Mouse (Mus musculus): Measurements from ENCODE around the gene Pyroxd1. TPM values are rescaled to one million over a fixed set of nuclear protein-coding genes. Genes with fewer than 3 reads are reported as not detected.

Gene Pyroxd1
- polyA plus RNA-seq, 1 experiment from 2014 or later, result 21.7 TPM

DNA sequence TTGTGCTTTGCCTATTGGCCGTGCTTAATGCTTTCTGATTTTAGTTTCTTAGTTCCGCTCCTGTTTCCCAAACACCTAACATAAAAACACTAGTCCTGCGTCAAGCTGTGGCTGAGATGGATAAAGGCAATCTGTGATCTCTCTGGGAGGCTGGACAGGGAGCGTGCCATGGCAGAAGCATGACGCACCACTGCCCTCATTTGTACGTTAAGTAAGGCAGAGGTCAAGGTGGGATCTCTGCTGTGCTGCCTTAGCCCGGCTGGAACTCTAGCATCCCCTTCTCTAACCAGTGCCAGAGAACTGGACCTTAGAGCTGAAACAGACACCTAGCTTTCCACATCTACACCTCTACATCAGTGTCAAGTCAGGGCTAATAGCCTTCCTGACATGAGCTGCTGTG lies 36.2 kb downstream of the Pyroxd1 start:
- peaks cover 8% of the 10 kb centered on the region for H3K4me1 ChIP-seq (replicated peaks)
- H3K4me3 ChIP-seq, result no peak overlapping the region
- 92% methylated on average over 7 of the region's 7 CpGs for WGBS
- DNase-seq (ENCODE audit: low spot score), result no peak
- peaks cover 5% of the 10 kb centered on the region for H3K36me3 ChIP-seq
- no peak overlapping the region for H3K27ac ChIP-seq
- no peaks in the 10 kb centered on the region for H3K27me3 ChIP-seq (ENCODE audit: insufficient read depth, poor library complexity, severe bottlenecking)
- no peaks in the 10 kb centered on the region for H3K9me3 ChIP-seq

DNA sequence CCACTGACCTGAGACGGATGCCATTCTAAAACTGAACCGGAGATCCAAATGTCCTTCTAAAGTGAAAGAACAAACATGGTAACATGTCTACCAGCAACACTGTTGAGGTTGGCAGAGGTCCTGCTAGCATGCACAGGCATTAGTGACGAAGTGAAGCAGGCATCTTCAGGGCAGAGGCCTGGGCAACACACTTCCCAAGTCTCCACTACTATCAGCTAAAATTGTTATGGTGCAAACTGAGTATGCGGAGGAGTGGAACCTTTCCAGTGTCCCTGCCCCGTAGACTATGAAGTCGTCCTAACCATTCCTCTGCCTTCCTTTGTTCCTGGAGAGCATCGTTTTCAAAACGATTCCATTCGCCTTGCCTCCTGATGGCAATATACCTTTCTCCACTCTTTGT lies 39.1 kb downstream of the Pyroxd1 start:
- Histone ChIP-seq H3K4me1 (replicated peaks) (peaks cover 23% of the 10 kb centered on the region), H3K4me3 (no peak overlapping the region), H3K9me3 (no peaks in the 10 kb centered on the region), H3K27me3 (ENCODE audit: insufficient read depth, poor library complexity, severe bottlenecking) (no peaks in the 10 kb centered on the region), H3K27ac (no peak overlapping the region), H3K36me3 (no peaks in the 10 kb centered on the region)
- 90% methylated on average over 9 of the region's 9 CpGs for WGBS
- DNase-seq (ENCODE audit: low spot score), result no peak

DNA sequence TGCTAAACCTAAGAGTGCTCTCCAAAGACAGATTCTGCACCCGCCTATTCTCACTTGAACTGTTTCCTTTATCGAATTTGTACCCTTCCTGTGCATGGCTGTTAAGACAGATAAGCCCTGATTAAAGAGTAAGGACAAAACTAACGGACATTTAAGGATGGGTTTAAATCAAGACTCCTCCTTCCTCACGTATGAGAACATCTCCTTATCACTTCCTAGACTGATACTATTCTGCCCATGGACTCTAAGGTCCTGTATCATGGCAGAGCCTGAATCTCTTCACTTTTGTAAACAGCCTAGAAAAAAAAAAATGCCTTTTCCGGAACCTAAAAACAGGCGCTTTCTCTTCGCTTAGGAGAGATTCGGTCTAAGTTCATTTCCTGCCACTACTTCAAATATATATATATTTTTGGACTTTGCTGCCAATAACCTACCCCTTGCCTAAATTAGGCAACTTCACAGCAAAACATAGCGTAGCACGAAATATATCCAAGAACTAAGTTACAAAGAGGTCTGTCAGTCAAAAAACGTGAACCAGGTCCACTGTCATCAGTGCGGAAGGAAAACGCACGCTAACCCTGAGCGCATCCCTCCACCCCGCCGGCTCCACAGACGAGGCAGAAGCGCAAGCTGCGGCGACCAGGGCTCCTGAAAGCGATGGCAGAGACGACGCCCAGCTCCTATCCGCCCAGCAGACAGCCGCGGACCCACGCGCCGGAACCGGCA lies 41.0 kb downstream of the Pyroxd1 start:
- Histone ChIP-seq H3K27ac (peak overlapping the region; percentile 91), H3K4me1 (replicated peaks) (peaks cover 23% of the 10 kb centered on the region), H3K9me3 (no peaks in the 10 kb centered on the region), H3K36me3 (0 out of 2 replicates have a peak, but pooled peaks cover 4% of the 10 kb centered on the region), H3K4me3 (peak overlapping the region; percentile 99), H3K27me3 (ENCODE audit: insufficient read depth, poor library complexity, severe bottlenecking) (no peaks in the 10 kb centered on the region)
- DNase-seq (ENCODE audit: low spot score), result no peak
- 6% methylated on average over 31 of the region's 31 CpGs for WGBS

DNA sequence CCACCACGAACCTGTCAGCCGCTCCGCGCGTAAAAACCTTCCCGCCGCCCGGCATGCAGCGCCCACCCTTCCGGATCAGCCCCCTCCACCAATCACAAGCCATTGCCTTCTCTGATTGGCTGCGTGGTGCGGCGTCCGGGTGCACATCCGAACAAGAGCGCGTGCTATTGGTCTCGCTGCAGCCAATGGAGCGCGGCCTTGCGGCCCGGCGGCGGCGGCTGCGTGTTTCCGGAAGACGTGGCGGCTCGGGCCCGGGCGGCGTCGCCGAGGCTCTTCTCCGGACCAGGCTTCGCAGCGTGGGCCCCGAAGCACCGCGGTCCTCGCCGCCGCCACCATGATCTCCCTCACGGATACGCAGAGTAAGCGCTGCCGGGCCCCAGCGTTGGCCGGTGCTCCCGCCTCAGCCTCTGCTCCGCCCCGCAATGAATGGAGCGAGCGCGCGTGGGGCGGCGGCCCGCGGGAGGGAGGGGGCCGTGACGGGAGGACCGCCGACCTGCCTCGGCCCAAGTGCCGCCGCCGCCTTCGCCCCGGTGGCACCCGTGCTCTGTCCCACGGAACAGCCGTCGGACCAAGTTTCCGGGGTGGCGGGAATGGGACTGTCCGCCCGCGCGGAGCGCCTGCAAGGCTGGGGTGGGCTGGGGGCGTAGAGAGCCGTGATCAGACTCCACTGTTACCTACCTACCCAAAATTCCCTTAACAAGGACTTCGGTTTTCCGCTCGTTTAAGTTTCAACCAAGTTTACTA lies 41.7 kb downstream of the Pyroxd1 start, which contains the start of the genes Recql and Golt1b:
Recql (minus strand) TSS at position 77 of the 744 bp plus-strand sequence.
Golt1b (plus strand) TSS at position 211 of the 744 bp plus-strand sequence.
- WGBS, result under 1% methylated on average over 87 of the region's 87 CpGs
- Histone ChIP-seq H3K27ac (peak within 1 kb of the TSS; percentile 91), H3K27me3 (ENCODE audit: insufficient read depth, poor library complexity, severe bottlenecking) (no peaks in the 10 kb centered on the region), H3K9me3 (no peaks in the 10 kb centered on the region), H3K4me1 (replicated peaks) (peaks cover 23% of the 10 kb centered on the region), H3K4me3 (peak within 1 kb of the TSS; percentile 99), H3K36me3 (peaks cover 4% of the 10 kb centered on the region; the same call in 1 of the 2 replicates)
- peak; percentile 98 for DNase-seq (ENCODE audit: low spot score)

DNA sequence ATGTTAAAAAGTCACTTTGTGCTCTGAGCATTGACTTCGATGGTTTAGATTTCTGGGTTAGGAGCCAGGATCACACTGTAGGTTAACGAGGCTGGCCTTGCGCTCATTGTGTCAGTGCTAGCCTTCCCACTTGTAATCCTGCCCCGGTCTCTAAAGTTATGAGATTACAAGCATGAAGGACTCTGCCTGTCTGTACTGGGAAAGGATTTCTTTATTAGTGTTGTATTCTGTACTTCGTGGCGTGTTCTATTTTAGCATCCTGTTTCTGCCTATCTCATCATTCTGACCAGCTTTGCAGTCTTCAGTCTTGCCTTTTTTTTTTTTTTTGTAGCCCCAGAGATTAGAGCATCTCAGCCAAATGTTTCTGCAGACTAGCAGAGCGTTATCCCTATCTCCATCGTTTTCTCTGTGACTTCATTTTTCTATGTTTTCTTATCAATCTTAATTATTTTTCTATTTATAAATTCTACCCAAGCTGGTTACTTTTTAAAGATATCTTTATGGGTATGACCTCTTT lies 42.4 kb downstream of the Pyroxd1 start:
- Histone ChIP-seq H3K4me3 (peak overlapping the region; percentile 99), H3K9me3 (no peaks in the 10 kb centered on the region), H3K4me1 (replicated peaks) (peaks cover 23% of the 10 kb centered on the region), H3K36me3 (peaks cover 5% of the 10 kb centered on the region), H3K27me3 (ENCODE audit: insufficient read depth, poor library complexity, severe bottlenecking) (no peaks in the 10 kb centered on the region), H3K27ac (peak overlapping the region; percentile 91)
- DNase-seq (ENCODE audit: low spot score), result no peak
- 25% methylated on average over 8 of the region's 8 CpGs for WGBS

DNA sequence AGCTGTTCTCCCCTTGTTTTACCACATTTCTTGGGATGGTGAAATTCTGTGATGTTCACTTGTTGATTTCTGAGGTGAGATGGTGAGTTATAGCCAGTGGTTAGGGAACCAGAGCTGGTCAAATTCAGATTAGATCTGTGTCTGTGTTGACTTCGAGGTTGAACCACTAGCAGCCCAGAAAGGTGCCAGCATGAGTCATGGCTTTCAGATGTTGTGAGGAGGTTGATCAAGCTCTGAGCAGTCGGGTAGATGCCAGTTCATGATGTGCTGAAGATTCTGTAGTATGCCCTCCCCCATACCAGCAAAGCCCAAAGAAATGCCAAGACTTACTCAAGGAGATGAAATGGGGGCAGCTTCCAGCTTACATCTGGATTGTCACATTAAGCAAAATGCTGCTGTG lies 43.6 kb downstream of the Pyroxd1 start:
- H3K27me3 ChIP-seq (ENCODE audit: insufficient read depth, poor library complexity, severe bottlenecking), result no peaks in the 10 kb centered on the region
- H3K27ac ChIP-seq, result no peak overlapping the region
- peaks cover 18% of the 10 kb centered on the region for H3K36me3 ChIP-seq
- WGBS, result 86% methylated on average over 2 of the region's 2 CpGs
- H3K9me3 ChIP-seq, result no peaks in the 10 kb centered on the region
- no peak for DNase-seq (ENCODE audit: low spot score)
- H3K4me1 ChIP-seq (replicated peaks), result peaks cover 23% of the 10 kb centered on the region
- H3K4me3 ChIP-seq, result no peak overlapping the region

DNA sequence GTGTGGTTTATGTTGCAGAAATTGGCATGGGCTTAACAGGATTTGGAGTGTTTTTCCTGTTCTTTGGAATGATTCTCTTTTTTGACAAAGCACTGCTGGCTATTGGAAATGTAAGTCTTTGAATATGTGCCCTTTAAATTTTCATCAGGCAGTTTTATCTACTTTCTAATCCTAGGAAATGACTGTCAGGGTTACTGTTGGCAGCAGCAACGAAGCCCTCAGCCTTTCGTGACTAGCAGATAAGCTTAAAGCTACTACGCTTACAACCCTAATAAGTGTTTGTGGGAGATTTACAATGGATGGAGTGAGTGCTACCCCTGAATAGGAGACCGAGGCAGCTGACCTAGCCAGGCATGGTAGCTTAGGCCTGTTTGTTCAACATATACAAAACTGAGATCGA lies 46.9 kb downstream of the Pyroxd1 start:
- Histone ChIP-seq H3K4me3 (no peak overlapping the region), H3K4me1 (replicated peaks) (peaks cover 16% of the 10 kb centered on the region), H3K27me3 (ENCODE audit: insufficient read depth, poor library complexity, severe bottlenecking) (no peaks in the 10 kb centered on the region), H3K27ac (no peak overlapping the region), H3K36me3 (peaks cover 44% of the 10 kb centered on the region), H3K9me3 (no peaks in the 10 kb centered on the region)
- no peak for DNase-seq (ENCODE audit: low spot score)
- WGBS, result 94% methylated on average over 5 of the region's 5 CpGs

DNA sequence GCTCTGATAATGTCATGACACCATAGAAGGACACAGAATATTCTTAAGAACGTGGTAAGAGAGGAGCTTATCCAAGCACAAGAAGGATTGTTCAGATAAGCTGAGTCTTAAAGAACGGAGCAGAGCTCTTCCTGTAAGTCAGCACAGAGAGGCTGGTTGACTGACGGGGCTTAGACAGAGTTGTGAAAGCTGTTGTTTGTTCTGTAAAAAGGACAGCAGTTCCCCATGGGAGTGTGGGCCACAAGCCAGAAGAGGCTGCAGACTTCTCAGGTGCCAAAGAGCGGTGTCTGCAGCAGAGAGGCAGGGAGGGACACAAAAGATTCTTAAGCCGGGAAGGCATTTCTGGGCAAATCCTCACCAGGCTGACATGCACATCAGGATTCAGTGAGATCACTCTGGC lies 49.2 kb downstream of the Pyroxd1 start:
- Histone ChIP-seq H3K9me3 (no peaks in the 10 kb centered on the region), H3K4me1 (replicated peaks) (no peaks in the 10 kb centered on the region), H3K36me3 (peaks cover 44% of the 10 kb centered on the region), H3K27ac (no peak overlapping the region), H3K27me3 (ENCODE audit: insufficient read depth, poor library complexity, severe bottlenecking) (no peaks in the 10 kb centered on the region), H3K4me3 (no peak overlapping the region)
- DNase-seq (ENCODE audit: low spot score), result no peak
- 96% methylated on average over 5 of the region's 5 CpGs for WGBS

DNA sequence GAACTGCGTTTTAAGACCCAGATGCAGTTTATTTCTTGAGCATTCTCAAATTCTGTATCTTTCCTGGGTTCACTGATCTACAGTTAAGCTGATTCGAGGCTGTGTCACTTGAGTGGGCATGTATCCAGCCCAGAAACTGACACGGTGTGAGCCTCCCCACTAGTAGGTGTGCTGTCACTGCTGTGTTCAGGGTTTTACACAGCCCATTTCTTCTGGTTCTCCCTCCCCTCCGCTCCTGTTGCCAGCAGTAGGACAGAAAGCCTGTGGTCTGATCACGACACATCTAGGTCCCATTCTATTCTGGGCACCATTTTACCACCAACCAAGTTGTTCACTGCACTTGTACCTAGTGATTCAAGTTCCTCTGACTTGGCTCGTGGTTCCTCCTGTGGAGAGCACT lies 50.3 kb downstream of the Pyroxd1 start:
- Histone ChIP-seq H3K27ac (no peak overlapping the region), H3K4me3 (no peak overlapping the region), H3K9me3 (no peaks in the 10 kb centered on the region), H3K27me3 (ENCODE audit: insufficient read depth, poor library complexity, severe bottlenecking) (no peaks in the 10 kb centered on the region), H3K36me3 (peaks cover 50% of the 10 kb centered on the region), H3K4me1 (replicated peaks) (no peaks in the 10 kb centered on the region)
- no peak for DNase-seq (ENCODE audit: low spot score)
- 96% methylated on average over 6 of the region's 6 CpGs for WGBS

DNA sequence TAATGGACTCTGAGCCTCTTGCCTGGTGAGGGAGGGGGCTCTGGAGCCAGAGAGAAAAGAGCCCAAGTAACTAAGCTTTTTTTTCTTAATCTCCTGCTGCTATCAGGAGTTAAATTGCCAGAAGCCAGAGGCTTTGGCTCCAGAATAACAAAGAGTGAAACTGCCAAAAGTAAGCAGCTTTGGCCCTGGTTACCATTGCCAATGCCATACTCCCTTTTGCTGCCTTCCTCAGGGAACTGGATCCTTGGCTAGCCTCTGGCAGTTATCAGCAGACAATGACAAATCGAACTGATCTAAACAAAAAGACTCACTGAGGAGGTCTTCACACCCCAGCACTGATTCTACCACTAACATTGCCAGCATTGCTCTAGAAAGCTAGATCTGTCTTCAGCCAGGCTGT lies 65.7 kb downstream of the Pyroxd1 start:
- WGBS, result 25% methylated on average over 1 of the region's 1 CpGs
- no peak for DNase-seq (ENCODE audit: low spot score)

More for the DNA sequence above, 65.7 kb downstream of the Pyroxd1 start:
- no peak overlapping the region for H3K27ac ChIP-seq
- H3K4me3 ChIP-seq, result no peak overlapping the region
- H3K9me3 ChIP-seq, result no peaks in the 10 kb centered on the region
- no peaks in the 10 kb centered on the region for H3K36me3 ChIP-seq
- H3K4me1 ChIP-seq (replicated peaks), result peaks cover 16% of the 10 kb centered on the region
- peaks cover 40% of the 10 kb centered on the region for H3K27me3 ChIP-seq (ENCODE audit: insufficient read depth, poor library complexity, severe bottlenecking)

Other genes starting within 250 kb of the Pyroxd1 start
- gene Slco1a6, start 137.1 kb upstream of the Pyroxd1 start, polyA plus RNA-seq (2016; fragmentation: Nextera tagmentation; extraction: Ambion mirVana), result 0.22 and 0.24 TPM in 2 replicates
- gene Iapp, start 47.2 kb upstream of the Pyroxd1 start, polyA plus RNA-seq (2016; fragmentation: Nextera tagmentation; extraction: Ambion mirVana), result 0.20 and 0.38 TPM in 2 replicates
- gene Slco1a5, start 22.7 kb upstream of the Pyroxd1 start, polyA plus RNA-seq (2016; fragmentation: Nextera tagmentation; extraction: Ambion mirVana), result 0.51 and 0.88 TPM in 2 replicates
- gene Recql, start 41.4 kb downstream of the Pyroxd1 start, polyA plus RNA-seq (2016; fragmentation: Nextera tagmentation; extraction: Ambion mirVana), result 36.4 and 37.0 TPM in 2 replicates
- 100 and 118 TPM in 2 replicates for gene Golt1b, start 41.6 kb downstream of the Pyroxd1 start, polyA plus RNA-seq (2016; fragmentation: Nextera tagmentation; extraction: Ambion mirVana)
- 1.9 and 2.8 TPM in 2 replicates for gene Spx, start 67.8 kb downstream of the Pyroxd1 start, polyA plus RNA-seq (2016; fragmentation: Nextera tagmentation; extraction: Ambion mirVana)
- gene Gys2, start 127.5 kb downstream of the Pyroxd1 start, polyA plus RNA-seq (2016; fragmentation: Nextera tagmentation; extraction: Ambion mirVana), result 0.08 TPM in 1 of 2 replicates, not detected in the other
- 366 and 416 TPM in 2 replicates for gene Ldhb, start 162.3 kb downstream of the Pyroxd1 start, polyA plus RNA-seq (2016; fragmentation: Nextera tagmentation; extraction: Ambion mirVana)
- 0.70 and 2.4 TPM in 2 replicates for gene Kcnj8, start 226.0 kb downstream of the Pyroxd1 start, polyA plus RNA-seq (2016; fragmentation: Nextera tagmentation; extraction: Ambion mirVana)

All from hindbrain, embryonic 10.5 days (tissue).